Mouse (Mus musculus) intestine, embryonic 16.5 days (tissue): ENCODE results near the gene Teddm1a. TPM values are rescaled to one million over a fixed set of nuclear protein-coding genes. Genes with fewer than 3 reads are reported as not detected.

Experiments
- ATAC-seq: fragments of 200-750 bp; cut with Nextera tagmentation; 2 replicates; pipeline ENCODE4 v1.8.0; 2017; ENCODE audit warnings: moderate TSS enrichment, moderate library complexity
- H3K27ac ChIP-seq: fragments of 300-500 bp; sonication (generic); 2 replicates; pipeline ENCODE4 v1.5.1; 2014; ENCODE audit warnings: mild to moderate bottlenecking, low read length
- H3K27me3 ChIP-seq: fragments of 300-500 bp; sonication (generic); replicated peaks from 2 replicates; pipeline ENCODE4 v1.6.1; 2014; ENCODE audit warnings: low read length, control low read depth, mixed read lengths; ENCODE audit not compliant: control insufficient read depth, insufficient read depth
- H3K36me3 ChIP-seq: fragments of 300-500 bp; sonication (generic); 2 replicates; pipeline ENCODE4 v1.6.1; 2014; ENCODE audit warnings: low read length, control low read depth; ENCODE audit not compliant: control insufficient read depth, insufficient read depth
- H3K4me1 ChIP-seq: fragments of 300-500 bp; sonication (generic); 2 replicates; pipeline ENCODE4 v1.6.1; 2014; ENCODE audit warnings: low read length, control low read depth, mixed read lengths; ENCODE audit not compliant: control insufficient read depth, insufficient read depth
- H3K4me2 ChIP-seq: fragments of 300-500 bp; sonication (generic); 2 replicates; pipeline ENCODE4 v1.6.1; 2014; ENCODE audit warnings: low read depth, low read length, control low read depth
- H3K4me3 ChIP-seq: fragments of 300-500 bp; sonication (generic); 2 replicates; pipeline ENCODE4 v1.5.1; 2014; ENCODE audit warnings: mild to moderate bottlenecking, low read length
- H3K9ac ChIP-seq: fragments of 300-500 bp; sonication (generic); 2 replicates; pipeline ENCODE4 v1.6.1; 2014; ENCODE audit warnings: low read depth, low read length
- H3K9me3 ChIP-seq: fragments of 300-500 bp; sonication (generic); 2 replicates; pipeline ENCODE4 v1.6.1; 2016; ENCODE audit warnings: low read length, control low read depth; ENCODE audit not compliant: control insufficient read depth
- WGBS: fragments of 180-500 bp; shearing (Covaris S2); extraction: QIAGEN DNeasy Blood & Tissue Kit; methylation state at CpG from one replicate; pipeline ENCODE4 v1.1.7; 2014; 5-methylcytosine and 5-hydroxymethylcytosine counted together
- polyA plus RNA-seq: library from polyadenylated mRNA; unstranded; fragments of >200 nt; fragmentation: Nextera tagmentation; extraction: Ambion mirVana; gene quantifications from 2 replicates; pipeline ENCODE4 v1.2.1, GENCODE M21; 2015

Gene Teddm1a
- polyA plus RNA-seq, 1 experiment from 2014 or later: not detected

DNA sequence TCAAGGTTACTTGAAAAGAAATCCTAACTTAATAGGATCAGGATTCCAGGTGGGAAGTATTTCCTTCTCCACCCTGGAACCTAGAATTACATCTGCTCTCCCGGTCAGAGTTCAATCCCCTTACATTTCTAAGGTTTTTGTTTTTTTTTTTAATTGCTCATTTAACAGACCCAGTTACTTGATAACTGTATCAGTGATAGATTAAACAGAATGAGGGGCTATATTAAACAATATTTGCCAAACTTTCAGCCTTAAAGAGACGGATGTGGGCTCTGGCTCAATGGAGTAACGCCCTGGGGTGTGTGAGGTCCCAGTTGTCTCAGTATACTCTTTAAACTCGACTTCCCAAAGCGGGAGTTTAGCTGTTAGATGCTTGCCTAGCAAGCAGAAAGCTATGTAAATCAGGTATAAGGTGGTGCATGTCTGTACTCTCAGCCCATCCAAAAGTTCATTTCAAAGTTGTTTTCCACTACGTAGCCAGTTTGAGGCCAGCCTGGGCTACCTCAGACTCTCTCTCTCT, 19.8 kb downstream of the Teddm1a start:
- ATAC-seq: no peak
- Histone ChIP-seq H3K4me1 (no peaks in the 10 kb centered on the region), H3K36me3 (peaks cover 8% of the 10 kb centered on the region), H3K9me3 (no peaks in the 10 kb centered on the region), H3K9ac (no peak overlapping the region), H3K4me2 (no peak overlapping the region), H3K27me3 (no peaks in the 10 kb centered on the region), H3K4me3 (no peak overlapping the region), H3K27ac (no peak overlapping the region)
- 76% methylated on average over 6 of the region's 6 CpGs for WGBS

DNA sequence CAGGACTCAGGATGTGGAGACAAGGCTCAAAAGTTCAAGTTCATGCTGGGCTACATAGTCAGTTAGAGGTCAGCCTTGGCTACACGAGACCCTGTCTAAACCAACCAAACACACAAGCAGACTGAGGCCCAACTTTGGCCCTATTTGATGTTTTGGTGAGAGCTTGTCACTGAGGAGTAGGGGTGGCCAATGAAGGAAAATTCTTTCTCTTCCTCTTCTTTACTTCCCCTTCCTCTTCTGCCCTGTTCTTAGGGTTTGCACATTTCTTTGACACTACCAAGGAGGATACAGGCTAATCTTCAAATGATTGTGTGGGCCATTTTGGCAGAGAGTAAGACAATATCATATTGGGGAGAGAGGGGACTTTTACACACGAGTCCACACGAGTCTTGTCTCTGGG, 22.3 kb downstream of the Teddm1a start:
- Histone ChIP-seq H3K4me2 (no peak overlapping the region), H3K9ac (no peak overlapping the region), H3K27me3 (no peaks in the 10 kb centered on the region), H3K9me3 (no peaks in the 10 kb centered on the region), H3K36me3 (peaks cover 3% of the 10 kb centered on the region; the same call in 1 of the 2 replicates), H3K4me1 (no peaks in the 10 kb centered on the region), H3K27ac (no peak overlapping the region), H3K4me3 (no peak overlapping the region)
- WGBS: 75% methylated on average over 3 of the region's 3 CpGs
- no peak for ATAC-seq

DNA sequence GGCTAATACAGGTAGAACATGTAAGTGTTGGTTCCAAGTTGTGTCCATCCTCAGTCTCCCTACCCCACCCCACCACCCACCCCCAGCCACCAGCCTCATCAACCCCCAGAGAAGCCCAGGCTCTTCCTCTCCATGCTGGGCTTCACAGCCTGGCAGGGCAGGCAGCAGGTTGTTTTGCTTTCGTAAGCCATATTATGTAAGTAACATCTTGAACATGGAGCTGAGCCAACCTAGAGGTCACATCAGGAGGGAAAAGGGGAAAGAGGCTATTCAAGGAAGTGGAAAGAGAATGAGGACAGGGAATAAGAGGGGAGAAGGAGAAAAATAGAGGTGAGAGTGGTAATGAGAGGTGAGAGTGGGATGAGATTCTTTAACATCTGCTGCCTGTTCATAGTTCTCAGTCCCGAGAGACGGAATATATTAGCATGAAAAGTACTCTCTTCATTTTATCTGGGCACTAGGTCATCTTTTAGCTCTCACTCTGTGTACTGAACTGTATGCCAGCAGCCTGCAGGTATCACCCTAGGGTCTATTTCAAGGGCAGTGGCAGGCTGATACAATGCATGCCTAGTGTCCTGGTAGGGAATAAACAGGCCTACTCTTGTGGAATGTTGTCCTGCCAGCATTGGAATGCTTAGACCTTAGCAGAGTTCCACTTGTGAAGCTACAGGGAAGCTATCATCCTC, 27.1 kb downstream of the Teddm1a start:
- ATAC-seq: no peak
- H3K27me3 ChIP-seq: no peaks in the 10 kb centered on the region
- WGBS: 79% methylated on average over 3 of the region's 3 CpGs

DNA sequence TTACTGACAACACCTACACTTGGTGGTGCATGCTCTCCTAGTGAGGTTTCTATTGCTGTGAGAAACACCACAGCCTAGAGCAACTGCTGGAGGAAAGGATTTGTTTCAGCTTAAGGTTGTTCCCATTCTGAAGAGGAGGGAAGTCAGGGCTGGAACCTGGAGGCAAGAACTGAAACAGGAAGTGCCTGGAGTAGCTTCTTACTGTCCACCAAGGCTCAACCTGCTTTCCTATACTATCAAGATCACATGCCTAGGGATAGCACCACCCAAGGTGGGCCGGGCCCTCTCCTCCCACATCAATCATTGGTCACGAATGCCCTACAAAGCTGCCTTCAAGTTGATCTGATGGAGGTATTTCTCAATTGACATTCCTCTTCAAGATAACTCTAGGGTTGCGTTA, 30.1 kb downstream of the Teddm1a start:
- Histone ChIP-seq H3K9me3 (no peaks in the 10 kb centered on the region), H3K9ac (no peak overlapping the region), H3K4me1 (no peaks in the 10 kb centered on the region), H3K27me3 (no peaks in the 10 kb centered on the region), H3K4me2 (no peak overlapping the region), H3K36me3 (no peaks in the 10 kb centered on the region), H3K4me3 (no peak overlapping the region), H3K27ac (no peak overlapping the region)
- 92% methylated on average over 3 of the region's 3 CpGs for WGBS
- ATAC-seq: no peak

More for the DNA sequence above, 27.1 kb downstream of the Teddm1a start:
- Histone ChIP-seq H3K4me3 (no peak overlapping the region), H3K4me2 (no peak overlapping the region), H3K4me1 (no peaks in the 10 kb centered on the region), H3K9me3 (no peaks in the 10 kb centered on the region), H3K27ac (no peak overlapping the region), H3K9ac (no peak overlapping the region), H3K36me3 (no peaks in the 10 kb centered on the region)

DNA sequence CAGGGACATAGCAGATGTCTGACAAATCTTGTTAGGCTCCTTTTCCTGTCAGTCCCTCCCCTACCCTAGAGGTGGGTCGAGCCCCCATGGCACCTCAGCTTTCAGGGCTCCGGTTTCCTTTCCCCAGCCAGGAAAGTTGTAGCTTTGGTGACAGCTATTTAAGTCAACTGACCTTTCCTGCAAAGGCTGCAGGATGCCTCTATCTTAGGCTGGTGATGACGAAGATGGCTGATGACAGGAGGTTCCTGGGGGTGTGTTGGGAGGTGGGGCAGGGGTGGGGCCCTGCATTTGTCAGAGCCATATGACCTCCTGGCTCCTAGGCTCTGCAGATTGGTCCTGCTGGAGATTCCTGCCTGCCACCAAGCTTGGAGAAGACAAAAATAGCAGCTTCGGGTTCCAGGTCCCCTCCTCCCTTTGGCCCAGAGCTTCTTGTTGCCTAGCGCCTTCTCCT, 31.1 kb downstream of the Teddm1a start:
- Histone ChIP-seq H3K27ac (no peak overlapping the region), H3K4me1 (no peaks in the 10 kb centered on the region), H3K27me3 (no peaks in the 10 kb centered on the region), H3K4me2 (no peak overlapping the region), H3K9ac (no peak overlapping the region), H3K36me3 (no peaks in the 10 kb centered on the region), H3K4me3 (no peak overlapping the region), H3K9me3 (no peaks in the 10 kb centered on the region)
- WGBS: 47% methylated on average over 5 of the region's 5 CpGs
- no peak for ATAC-seq

DNA sequence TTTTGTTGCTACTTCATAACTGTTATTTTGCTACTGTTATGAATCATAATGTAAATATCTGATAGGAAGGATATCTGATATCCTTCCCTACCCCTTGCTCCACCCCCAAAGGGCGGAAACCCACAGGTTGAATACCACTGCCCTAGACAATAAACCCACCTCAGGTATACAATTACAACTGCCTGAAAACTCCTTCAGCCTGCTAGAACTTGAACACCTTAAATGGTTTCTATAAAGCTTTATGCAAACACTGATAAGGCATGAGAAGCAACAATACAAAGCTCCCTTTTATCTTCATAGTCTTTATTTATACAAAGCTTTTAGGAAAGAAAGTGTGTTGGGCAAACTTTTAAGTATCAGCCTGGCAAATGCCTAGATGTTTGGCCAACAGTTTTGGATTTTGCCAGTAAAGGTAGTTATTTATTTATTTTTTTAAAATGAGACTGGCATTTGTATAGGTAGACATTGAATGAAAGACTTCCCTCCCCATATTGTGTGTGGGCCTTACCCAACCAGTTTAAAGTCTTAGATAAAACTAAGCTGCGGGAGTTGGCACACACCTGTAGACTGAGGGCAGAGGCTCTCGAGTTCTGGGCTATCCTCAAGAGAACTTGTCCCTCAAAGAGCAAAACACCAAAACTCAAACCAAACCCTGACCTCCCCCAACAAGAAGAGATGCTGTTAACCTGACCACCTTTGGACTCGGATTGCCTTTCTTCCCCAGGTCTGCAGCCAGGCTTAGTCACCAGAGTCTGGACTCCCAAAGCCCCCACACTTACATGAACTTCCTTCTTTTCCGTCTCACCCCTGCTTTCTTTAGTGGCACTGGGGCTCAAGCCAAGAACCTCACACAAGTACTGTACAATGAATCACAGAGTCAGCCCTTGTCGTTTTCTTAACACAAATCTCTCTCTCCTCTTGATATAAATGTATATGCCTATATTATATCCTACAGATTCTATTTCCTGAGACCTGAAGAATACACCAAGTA, 33.1 kb downstream of the Teddm1a start:
- peak; percentile 59 for ATAC-seq
- no peaks in the 10 kb centered on the region for H3K4me1 ChIP-seq
- no peak overlapping the region for H3K27ac ChIP-seq
- H3K4me3 ChIP-seq: no peak overlapping the region
- H3K9ac ChIP-seq: no peak overlapping the region
- no peak overlapping the region for H3K4me2 ChIP-seq
- H3K36me3 ChIP-seq: no peaks in the 10 kb centered on the region
- no peaks in the 10 kb centered on the region for H3K9me3 ChIP-seq
- 64% methylated on average over 6 of the region's 6 CpGs for WGBS
- no peaks in the 10 kb centered on the region for H3K27me3 ChIP-seq

DNA sequence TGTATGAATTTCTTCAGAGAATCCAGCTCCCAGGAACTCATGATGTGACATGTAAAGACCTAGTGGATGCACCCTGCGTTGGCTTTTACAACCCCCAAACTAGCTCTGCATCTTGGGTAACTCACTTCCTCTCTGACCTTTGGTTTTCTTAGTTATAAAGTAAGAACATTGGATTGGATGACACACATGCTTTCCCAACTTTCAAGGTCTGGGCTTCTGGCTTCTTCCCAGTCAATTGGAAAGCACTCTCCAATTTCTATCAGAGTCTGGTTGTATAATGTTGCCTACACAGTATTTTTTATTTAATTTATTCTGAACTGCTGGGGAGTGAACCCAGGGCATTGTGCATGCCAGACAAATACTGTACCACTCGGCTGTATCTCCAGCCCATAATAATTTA, 38.9 kb downstream of the Teddm1a start:
- Histone ChIP-seq H3K9ac (no peak overlapping the region), H3K27ac (no peak overlapping the region), H3K4me1 (no peaks in the 10 kb centered on the region), H3K36me3 (no peaks in the 10 kb centered on the region), H3K9me3 (no peaks in the 10 kb centered on the region), H3K4me2 (no peak overlapping the region), H3K27me3 (no peaks in the 10 kb centered on the region), H3K4me3 (no peak overlapping the region)
- no peak for ATAC-seq
- 81% methylated on average over 2 of the region's 2 CpGs for WGBS

DNA sequence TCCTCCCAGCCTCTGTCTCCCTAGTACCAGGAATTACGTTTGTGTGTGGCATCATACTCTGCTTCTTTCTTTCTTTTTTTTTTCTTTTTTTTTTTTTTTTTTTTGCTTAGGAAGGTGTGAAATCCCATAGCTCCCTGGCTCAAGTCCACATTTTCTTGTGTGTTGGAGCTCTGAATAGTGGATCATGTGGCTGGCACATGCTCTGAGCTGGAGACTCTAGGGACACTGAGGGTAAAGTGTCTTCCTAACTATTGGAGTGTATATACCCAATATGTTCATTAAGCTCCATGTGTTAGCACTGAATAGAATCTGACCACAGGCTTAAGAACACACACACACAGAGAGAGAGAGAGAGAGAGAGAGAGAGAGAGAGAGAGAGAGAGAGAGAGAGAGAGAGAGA, 42.2 kb downstream of the Teddm1a start:
- H3K4me2 ChIP-seq: no peak overlapping the region
- no peaks in the 10 kb centered on the region for H3K27me3 ChIP-seq
- no peaks in the 10 kb centered on the region for H3K9me3 ChIP-seq
- ATAC-seq: no peak
- H3K36me3 ChIP-seq: no peaks in the 10 kb centered on the region
- H3K4me1 ChIP-seq: no peaks in the 10 kb centered on the region
- no peak overlapping the region for H3K27ac ChIP-seq
- no peak overlapping the region for H3K9ac ChIP-seq
- H3K4me3 ChIP-seq: no peak overlapping the region
- WGBS: 72% methylated on average over 1 of the region's 1 CpGs

DNA sequence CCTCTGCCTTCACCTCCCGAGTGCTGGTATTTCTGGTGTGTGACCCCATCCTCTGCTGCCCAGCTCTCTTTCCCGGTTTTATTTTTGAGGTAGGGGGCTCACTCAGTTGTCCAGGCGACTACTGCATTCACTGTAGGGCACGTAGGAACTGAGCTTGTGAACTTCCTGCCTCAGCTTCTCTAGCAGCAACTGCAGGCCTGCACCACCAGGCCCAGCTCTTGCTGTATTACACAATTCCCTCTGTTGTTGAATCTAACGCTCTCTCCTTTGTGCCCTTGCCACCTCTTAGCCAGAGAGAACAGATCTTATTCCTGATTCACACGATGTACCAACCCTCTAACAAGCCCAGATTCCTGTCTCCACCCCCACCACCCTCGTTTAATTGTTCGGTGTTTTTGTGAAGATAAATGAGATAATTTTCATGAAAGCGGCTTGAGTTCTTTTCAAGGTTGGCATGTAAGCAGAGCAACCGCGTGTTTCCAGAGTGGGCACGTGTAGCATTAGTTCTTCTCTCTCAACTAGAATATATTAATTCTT, 44.4 kb downstream of the Teddm1a start:
- 72% methylated on average over 12 of the region's 12 CpGs for WGBS
- Histone ChIP-seq H3K9ac (no peak overlapping the region), H3K27me3 (no peaks in the 10 kb centered on the region), H3K4me2 (no peak overlapping the region), H3K4me1 (no peaks in the 10 kb centered on the region), H3K27ac (no peak overlapping the region), H3K4me3 (no peak overlapping the region), H3K9me3 (no peaks in the 10 kb centered on the region), H3K36me3 (no peaks in the 10 kb centered on the region)
- ATAC-seq: no peak
